Mouse (Mus musculus) heart, embryonic 11.5 days (tissue): ENCODE measurements around the gene Gm10260. TPM values are rescaled to one million over a fixed set of nuclear protein-coding genes. Genes with fewer than 3 reads are reported as not detected.

Source experiments
- ATAC-seq: fragments of 200-750 bp; cut with Nextera tagmentation; replicated peaks from 2 replicates; pipeline ENCODE4 v1.8.0; 2017; ENCODE audit warnings: moderate library complexity; ENCODE audit not compliant: insufficient number of reproducible peaks, low FRiP score, low TSS enrichment
- H3K27ac ChIP-seq: fragments of 300-500 bp; sonication (generic); 2 replicates; pipeline ENCODE4 v1.5.1; 2014; ENCODE audit warnings: mild to moderate bottlenecking, low read depth, low read length
- H3K27me3 ChIP-seq: fragments of 300-500 bp; sonication (generic); 2 replicates; pipeline ENCODE4 v1.6.1; 2014; ENCODE audit warnings: mild to moderate bottlenecking, low read length, mixed read lengths; ENCODE audit not compliant: control insufficient read depth, insufficient read depth
- H3K36me3 ChIP-seq: fragments of 300-500 bp; sonication (generic); 2 replicates; pipeline ENCODE4 v1.6.1; 2014; ENCODE audit warnings: mild to moderate bottlenecking, low read length, moderate library complexity, mixed read lengths; ENCODE audit not compliant: control insufficient read depth, insufficient read depth
- H3K4me1 ChIP-seq: fragments of 300-500 bp; sonication (generic); 2 replicates; pipeline ENCODE4 v1.6.1; 2014; ENCODE audit warnings: low read length; ENCODE audit not compliant: control insufficient read depth, insufficient read depth
- H3K4me2 ChIP-seq: fragments of 300-500 bp; sonication (generic); 2 replicates; pipeline ENCODE4 v1.6.1; 2014; ENCODE audit warnings: mild to moderate bottlenecking, moderate library complexity
- H3K4me3 ChIP-seq: fragments of 300-500 bp; sonication (generic); 2 replicates; pipeline ENCODE4 v1.5.1; 2014; ENCODE audit warnings: low read depth, low read length
- H3K9ac ChIP-seq: fragments of 300-500 bp; sonication (generic); 2 replicates; pipeline ENCODE4 v1.6.1; 2014; ENCODE audit warnings: mild to moderate bottlenecking, low read depth, low read length, moderate library complexity
- H3K9me3 ChIP-seq: fragments of 300-500 bp; sonication (generic); replicated peaks from 2 replicates; pipeline ENCODE4 v1.6.1; 2016; ENCODE audit warnings: low read length; ENCODE audit not compliant: control insufficient read depth
- WGBS: fragments of 180-500 bp; shearing (Covaris S2); extraction: QIAGEN DNeasy Blood & Tissue Kit; methylation state at CpG from one replicate; pipeline ENCODE4 v1.1.7; 2014; ENCODE audit not compliant: insufficient replicate concordance; 5-methylcytosine and 5-hydroxymethylcytosine counted together
- polyA plus RNA-seq: library from polyadenylated mRNA; unstranded; fragments of >200 nt; fragmentation: Nextera tagmentation; extraction: Ambion mirVana; gene quantifications from 2 replicates; pipeline ENCODE4 v1.2.1, GENCODE M21; 2014

The Gm10260 gene
- polyA plus RNA-seq, 1 experiment from 2014 or later: 3.1 TPM

- H3K4me1 ChIP-seq: peaks cover 17% of the 10 kb centered on the region
- no peak overlapping the region for H3K9ac ChIP-seq
- H3K27me3 ChIP-seq: no peaks in the 10 kb centered on the region
- H3K4me2 ChIP-seq: no peak overlapping the region
- WGBS: 80% methylated on average over 3 of the region's 3 CpGs
- H3K36me3 ChIP-seq: no peaks in the 10 kb centered on the region
- H3K27ac ChIP-seq: no peak overlapping the region
- no peak for ATAC-seq
- no peaks in the 10 kb centered on the region; the same call in 1 of the 2 replicates for H3K9me3 ChIP-seq
- no peak overlapping the region for H3K4me3 ChIP-seq
Observed at GRCm38 (mm10) chr13:97776702-97777101, 16.3 kb upstream of the Gm10260 start.

- 82% methylated on average over 8 of the region's 8 CpGs for whole genome bisulfite sequencing
- Histone ChIP-seq H3K4me1 (peaks cover 12% of the 10 kb centered on the region; the same call in 1 of the 2 replicates), H3K4me2 (no peak overlapping the region), H3K4me3 (no peak overlapping the region), H3K27ac (no peak overlapping the region), H3K9ac (no peak overlapping the region), H3K27me3 (no peaks in the 10 kb centered on the region), H3K9me3 (no peaks in the 10 kb centered on the region; the same call in 1 of the 2 replicates), H3K36me3 (no peaks in the 10 kb centered on the region)
- ATAC-seq: no peak
Observed at GRCm38 (mm10) chr13:97775907-97776306, 15.5 kb upstream of the Gm10260 start.

DNA sequence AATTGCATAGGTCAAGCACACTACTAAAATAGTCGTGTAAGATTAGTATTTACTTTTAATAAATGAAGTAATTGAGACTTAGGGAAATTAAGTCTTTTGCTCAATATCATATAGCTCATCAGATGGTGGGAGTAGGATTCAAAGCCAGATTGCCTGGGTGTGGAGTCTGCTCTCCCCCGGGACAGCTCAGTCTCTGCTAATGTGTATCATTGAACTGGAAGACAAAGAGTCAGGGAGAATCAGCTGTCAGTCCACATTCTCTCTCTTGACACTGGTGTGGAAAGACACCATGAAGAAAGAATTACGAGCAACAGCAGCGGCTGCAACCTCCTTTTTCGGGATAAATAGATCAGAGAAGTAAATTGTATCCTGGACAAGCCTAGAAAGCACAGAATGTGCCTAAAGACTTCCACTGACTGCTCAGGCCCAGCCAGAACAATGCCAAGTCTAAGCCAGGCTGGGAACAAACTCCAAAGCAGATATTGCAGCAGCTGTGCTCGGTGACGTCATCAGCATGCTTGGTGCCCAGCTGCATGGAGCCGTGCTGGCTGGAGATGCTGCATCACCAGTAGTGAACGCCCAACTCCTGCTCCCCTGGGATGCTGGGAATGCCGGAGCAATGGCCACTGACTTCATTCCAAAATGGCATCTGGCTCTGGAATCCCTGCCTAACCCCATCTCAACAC lies 14.5 kb upstream of the Gm10260 start:
- 68% methylated on average over 10 of the region's 10 CpGs for WGBS
- Histone ChIP-seq H3K4me3 (no peak overlapping the region), H3K9ac (no peak overlapping the region), H3K36me3 (no peaks in the 10 kb centered on the region), H3K4me1 (peaks cover 9% of the 10 kb centered on the region; the same call in 1 of the 2 replicates), H3K27me3 (no peaks in the 10 kb centered on the region), H3K4me2 (no peak overlapping the region), H3K27ac (no peak overlapping the region), H3K9me3 (no peaks in the 10 kb centered on the region; the same call in 1 of the 2 replicates)
- ATAC-seq: no peak

- no peaks in the 10 kb centered on the region for H3K4me1 ChIP-seq
- H3K4me3 ChIP-seq: no peak overlapping the region
- H3K27ac ChIP-seq: no peak overlapping the region
- 84% methylated on average over 3 of the region's 3 CpGs for WGBS
- no peaks in the 10 kb centered on the region for H3K36me3 ChIP-seq
- no peak overlapping the region for H3K4me2 ChIP-seq
- no peak overlapping the region for H3K9ac ChIP-seq
- no peaks in the 10 kb centered on the region; the same call in 1 of the 2 replicates for H3K9me3 ChIP-seq
- H3K27me3 ChIP-seq: no peaks in the 10 kb centered on the region
- ATAC-seq: no peak
Observed at GRCm38 (mm10) chr13:97769205-97769604, 8.8 kb upstream of the Gm10260 start.

DNA sequence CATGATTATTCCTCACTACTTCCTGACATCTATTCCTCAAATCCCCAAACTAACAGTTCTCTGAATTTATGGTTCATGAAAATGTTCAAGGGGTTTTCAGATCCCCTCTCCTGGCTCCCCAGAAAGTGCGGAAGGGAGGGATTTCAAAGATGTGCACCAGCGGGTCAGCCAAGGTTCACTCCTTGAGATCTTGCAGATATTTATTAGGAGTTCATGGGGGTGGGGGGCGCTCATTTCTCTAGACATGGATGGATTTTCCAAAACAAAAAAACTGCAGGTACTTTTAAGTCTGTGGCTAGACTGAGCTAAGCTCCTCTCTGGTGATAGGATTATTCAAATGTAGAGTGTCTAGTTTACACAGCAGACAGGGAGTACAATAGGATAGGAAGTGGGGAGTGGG lies 8.4 kb upstream of the Gm10260 start:
- H3K9me3 ChIP-seq: no peaks in the 10 kb centered on the region; the same call in 1 of the 2 replicates
- no peaks in the 10 kb centered on the region for H3K36me3 ChIP-seq
- H3K4me3 ChIP-seq: no peak overlapping the region
- H3K27me3 ChIP-seq: no peaks in the 10 kb centered on the region
- WGBS: 76% methylated on average over 3 of the region's 3 CpGs
- no peak for ATAC-seq
- H3K9ac ChIP-seq: no peak overlapping the region
- H3K4me2 ChIP-seq: no peak overlapping the region
- 0 out of 2 replicates have a peak, but pooled peaks cover 4% of the 10 kb centered on the region for H3K4me1 ChIP-seq
- H3K27ac ChIP-seq: no peak overlapping the region

- Histone ChIP-seq H3K9ac (no peak overlapping the region), H3K36me3 (no peaks in the 10 kb centered on the region), H3K4me2 (no peak overlapping the region), H3K4me1 (0 out of 2 replicates have a peak, but pooled peaks cover 6% of the 10 kb centered on the region), H3K27me3 (no peaks in the 10 kb centered on the region), H3K27ac (no peak overlapping the region), H3K9me3 (no peaks in the 10 kb centered on the region; the same call in 1 of the 2 replicates), H3K4me3 (no peak overlapping the region)
- WGBS: 82% methylated on average over 7 of the region's 7 CpGs
- no peak for ATAC-seq
Observed at GRCm38 (mm10) chr13:97768046-97768682, 7.7 kb upstream of the Gm10260 start.

DNA sequence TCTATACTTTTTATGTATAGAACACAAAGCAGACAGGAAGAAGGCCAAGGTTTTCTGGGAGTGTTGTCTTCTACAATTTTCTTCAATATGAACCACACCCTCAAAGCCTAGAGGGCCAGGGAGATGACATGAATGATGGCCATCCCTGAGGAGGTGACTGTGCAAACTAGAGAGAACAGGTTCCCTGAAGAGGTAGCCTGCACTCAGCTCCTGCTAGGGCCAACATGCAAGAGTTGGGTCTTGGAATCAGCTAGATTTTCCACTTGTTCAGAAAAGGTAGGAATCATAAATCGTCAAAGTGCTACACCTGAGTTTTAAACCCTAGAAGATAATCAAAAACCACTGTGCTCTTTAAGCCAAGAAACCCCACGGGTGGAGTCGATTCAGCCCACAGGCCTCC lies 6.2 kb upstream of the Gm10260 start:
- no peak overlapping the region for H3K4me2 ChIP-seq
- ATAC-seq: no peak
- no peak overlapping the region for H3K9ac ChIP-seq
- 80% methylated on average over 3 of the region's 3 CpGs for WGBS
- H3K9me3 ChIP-seq: no peaks in the 10 kb centered on the region; the same call in 1 of the 2 replicates
- no peak overlapping the region for H3K27ac ChIP-seq
- H3K4me1 ChIP-seq: 0 out of 2 replicates have a peak, but pooled peaks cover 6% of the 10 kb centered on the region
- H3K27me3 ChIP-seq: no peaks in the 10 kb centered on the region
- H3K36me3 ChIP-seq: no peaks in the 10 kb centered on the region
- H3K4me3 ChIP-seq: no peak overlapping the region

DNA sequence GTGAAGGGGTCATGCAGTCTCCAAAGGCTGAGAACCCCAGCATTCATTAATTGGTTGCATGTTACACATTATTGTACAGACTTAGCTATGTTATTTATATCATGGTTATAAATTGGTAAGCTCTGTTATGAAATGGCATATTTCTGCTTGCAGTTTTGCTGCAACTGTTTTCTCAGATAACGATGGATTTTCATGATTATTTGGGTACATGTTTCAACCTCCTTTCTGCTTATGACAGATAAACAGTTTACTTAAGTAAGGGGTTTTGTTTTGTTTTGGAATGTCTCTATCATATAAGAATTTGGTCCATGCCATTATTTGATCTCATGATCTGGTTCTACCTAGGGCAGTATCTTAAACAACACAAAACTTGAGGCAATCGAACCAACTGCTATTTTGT lies 5.5 kb upstream of the Gm10260 start:
- no peaks in the 10 kb centered on the region for H3K36me3 ChIP-seq
- ATAC-seq: no peak
- 82% methylated on average over 2 of the region's 2 CpGs for WGBS

More for the DNA sequence above, 5.5 kb upstream of the Gm10260 start:
- Histone ChIP-seq H3K9me3 (no peaks in the 10 kb centered on the region), H3K27ac (no peak overlapping the region), H3K27me3 (no peaks in the 10 kb centered on the region), H3K4me3 (no peak overlapping the region), H3K4me2 (no peak overlapping the region), H3K9ac (no peak overlapping the region), H3K4me1 (0 out of 2 replicates have a peak, but pooled peaks cover 6% of the 10 kb centered on the region)
